Mouse (Mus musculus) ES-E14 (cell line): ENCODE measurements at regions not wholly inside any gene's neighbourhood (a gene's known extent, or its start where the extent isn't known, plus 50 kb on each side); places are given as distances from the start of the nearest gene placed in this dataset.

Experiments used
- DNase-seq: peaks from one replicate; pipeline ENCODE4 v3.0.0-alpha.2; 2013; ENCODE audit warnings: low read depth, low spot score
- H3K27ac ChIP-seq: 2 replicates; pipeline ENCODE4 v1.5.1; 2012; ENCODE audit warnings: low read depth, mild to moderate bottlenecking, low read length, moderate library complexity, mixed read lengths; ENCODE audit not compliant: poor library complexity, insufficient read depth, severe bottlenecking
- H3K36me3 ChIP-seq: 2 replicates; pipeline ENCODE4 v1.6.1; 2012; ENCODE audit warnings: mild to moderate bottlenecking, low read length, moderate library complexity, mixed read lengths; ENCODE audit not compliant: control insufficient read depth, poor library complexity, insufficient read depth, severe bottlenecking
- H3K4me1 ChIP-seq, 2 experiments: fragments of 150-350 bp in 1 of 2; sonication (generic) in 1 of 2; 2 replicates each; pipeline ENCODE4 v1.6.1; 2012; ENCODE audit warnings: low read length in 2 of 2, mild to moderate bottlenecking in 1 of 2, mixed read lengths in 1 of 2; ENCODE audit not compliant: control insufficient read depth in 2 of 2, insufficient read depth in 2 of 2, poor library complexity in 1 of 2
- H3K4me3 ChIP-seq, 2 experiments: fragments of 150-350 bp in 1 of 2; sonication (generic) in 1 of 2; 2 replicates each; pipeline ENCODE4 v1.5.1; 2012; ENCODE audit warnings: low read length in 2 of 2, low read depth in 1 of 2, mild to moderate bottlenecking in 1 of 2, mixed read lengths in 1 of 2; ENCODE audit not compliant: insufficient read depth in 1 of 2, poor library complexity in 1 of 2, severe bottlenecking in 1 of 2
- H3K9ac ChIP-seq: 2 replicates; pipeline ENCODE4 v1.6.1; 2012; ENCODE audit warnings: low read depth, mild to moderate bottlenecking, low read length, mixed read lengths; ENCODE audit not compliant: poor library complexity, insufficient read depth, severe bottlenecking
- H3K9me3 ChIP-seq: fragments of 150-350 bp; sonication (generic); 2 replicates; pipeline ENCODE4 v1.6.1; 2012; ENCODE audit warnings: low read depth, mild to moderate bottlenecking, low read length; ENCODE audit not compliant: control insufficient read depth, insufficient read depth
- CHD2 ChIP-seq: IDR thresholded peaks from 2 replicates; pipeline ENCODE4 v1.6.1; 2014; ENCODE audit warnings: mild to moderate bottlenecking, low read depth, low read length, inconsistent platforms
- HCFC1 ChIP-seq: IDR thresholded peaks from 2 replicates; pipeline ENCODE4 v1.6.1; 2012; ENCODE audit warnings: low read length, inconsistent platforms, borderline replicate concordance; ENCODE audit not compliant: insufficient read depth
- MAFK ChIP-seq: IDR thresholded peaks from 2 replicates; pipeline ENCODE4 v1.6.1; 2014; ENCODE audit warnings: mild to moderate bottlenecking, low read depth, low read length, inconsistent platforms; ENCODE audit not compliant: insufficient read depth
- ZC3H11A ChIP-seq: IDR thresholded peaks from 2 replicates; pipeline ENCODE4 v1.6.1; 2012; ENCODE audit warnings: low read depth, mild to moderate bottlenecking, inconsistent platforms, low read length, borderline replicate concordance
- ZNF384 ChIP-seq: IDR thresholded peaks from 2 replicates; pipeline ENCODE4 v1.6.1; 2012; ENCODE audit warnings: low read depth, low read length, inconsistent platforms
- in situ Hi-C, 2 experiments: fragments of 600-800 bp; cut with MboI; formaldehyde crosslinking; loops; one replicate each; pipeline ENCODE4 v1.15.1; 2025; ENCODE audit warnings: low sequenced_read_pairs in 2 of 2, inconsistent platforms in 1 of 2; ENCODE audit not compliant: unreplicated experiment in 2 of 2

- TF ChIP-seq CHD2 (no peak), MAFK (no peak), ZNF384 (no peak), HCFC1 (no peak), ZC3H11A (no peak)
- no peak for DNase-seq
- Histone ChIP-seq H3K9me3 (no peaks in the 10 kb centered on the region), H3K4me1 (no peaks in the 10 kb centered on the region), H3K9ac (no peak overlapping the region), H3K4me3 (no peak overlapping the region), H3K27ac (no peak overlapping the region), H3K36me3 (no peaks in the 10 kb centered on the region)
- in situ Hi-C loops, result no loop called here
These were observed 59.9 kb upstream of the Tmco5 start for GRCm38 (mm10) chr2:116818550-116818949.

- no peak for TF ChIP-seq HCFC1
- TF ChIP-seq ZC3H11A, result no peak
- TF ChIP-seq ZNF384, result no peak
- TF ChIP-seq CHD2, result no peak
- no peak for TF ChIP-seq MAFK
- Histone ChIP-seq H3K27ac (no peak overlapping the region), H3K4me1 (no peaks in the 10 kb centered on the region), H3K36me3 (no peaks in the 10 kb centered on the region), H3K9me3 (no peaks in the 10 kb centered on the region), H3K9ac (no peak overlapping the region), H3K4me3 (no peak overlapping the region)
- in situ Hi-C loops, result no loop called here
- DNase-seq, result no peak
These were observed 59.3 kb upstream of the Tmco5 start for GRCm38 (mm10) chr2:116819016-116819687.

- no peak overlapping the region for H3K27ac ChIP-seq
- DNase-seq, result no peak
- no peaks in the 10 kb centered on the region for H3K4me1 ChIP-seq
- TF ChIP-seq CHD2, result no peak
- TF ChIP-seq ZC3H11A, result peak; percentile 8; the same call in 1 of the 2 replicates
- in situ Hi-C loops, result loop anchor here in 1 of 2 experiments (10.0 kb wide), 1 partner anchor 606 kb away; no protein-coding TSS in a partner anchor
- no peak overlapping the region for H3K9ac ChIP-seq
- H3K4me3 ChIP-seq, result no peak overlapping the region
- no peaks in the 10 kb centered on the region for H3K9me3 ChIP-seq
- H3K36me3 ChIP-seq, result no peaks in the 10 kb centered on the region
These were observed 57.4 kb upstream of the Tmco5 start for GRCm38 (mm10) chr2:116820831-116821745.
